Mouse (Mus musculus): ENCODE results near the gene A930033H14Rik.

- TF ChIP-seq POLR2A (IDR thresholded peaks at IDR 0.05; ENCODE audit: borderline replicate concordance, low read depth, low read length), result no peak
- TF ChIP-seq CTCF (IDR thresholded peaks at IDR 0.05; ENCODE audit: low read depth, low read length), result no peak
Measured at GRCm38 (mm10) chr10:69258588-69258987, 45.7 kb upstream of the A930033H14Rik start.

Measured in bone marrow macrophage, adult 2 months (primary cell).